Mouse (Mus musculus) neural tube, embryonic 11.5 days (tissue): ENCODE measurements at regions not wholly inside any gene's neighbourhood (a gene's known extent, or its start where the extent isn't known, plus 50 kb on each side); places are given as distances from the start of the nearest gene placed in this dataset.

Source experiments
- ATAC-seq: fragments of 200-750 bp; cut with Nextera tagmentation; 2 replicates; pipeline ENCODE4 v1.8.0; 2017; ENCODE audit warnings: moderate number of reproducible peaks, mild to moderate bottlenecking, moderate TSS enrichment, moderate library complexity; ENCODE audit not compliant: insufficient read depth, low FRiP score, low TSS enrichment
- DNase-seq: peaks from one replicate; pipeline ENCODE4 v3.0.0-alpha.2; 2015; ENCODE audit warnings: low spot score
- H3K27ac ChIP-seq: fragments of 300-500 bp; sonication (generic); 2 replicates; pipeline ENCODE4 v1.5.1; 2014; ENCODE audit warnings: low read depth, mild to moderate bottlenecking, low read length
- H3K27me3 ChIP-seq: fragments of 300-500 bp; sonication (generic); 2 replicates; pipeline ENCODE4 v1.6.1; 2014; ENCODE audit warnings: mild to moderate bottlenecking, low read length, mixed read lengths; ENCODE audit not compliant: control insufficient read depth, insufficient read depth
- H3K36me3 ChIP-seq: fragments of 300-500 bp; sonication (generic); 2 replicates; pipeline ENCODE4 v1.6.1; 2014; ENCODE audit warnings: mild to moderate bottlenecking, low read length, moderate library complexity, mixed read lengths; ENCODE audit not compliant: control insufficient read depth, insufficient read depth
- H3K4me1 ChIP-seq: fragments of 300-500 bp; sonication (generic); 2 replicates; pipeline ENCODE4 v1.6.1; 2014; ENCODE audit warnings: low read length, mixed read lengths; ENCODE audit not compliant: control insufficient read depth, insufficient read depth
- H3K4me2 ChIP-seq: fragments of 300-500 bp; sonication (generic); 2 replicates; pipeline ENCODE4 v1.6.1; 2014; ENCODE audit warnings: low read depth, mild to moderate bottlenecking, moderate library complexity
- H3K4me3 ChIP-seq: fragments of 300-500 bp; sonication (generic); 2 replicates; pipeline ENCODE4 v1.5.1; 2014; ENCODE audit warnings: low read depth, low read length
- H3K9ac ChIP-seq: fragments of 300-500 bp; sonication (generic); 2 replicates; pipeline ENCODE4 v1.6.1; 2014; ENCODE audit warnings: mild to moderate bottlenecking, low read length
- H3K9me3 ChIP-seq: fragments of 300-500 bp; sonication (generic); 2 replicates; pipeline ENCODE4 v1.6.1; 2016; ENCODE audit warnings: low read length; ENCODE audit not compliant: control insufficient read depth
- WGBS: fragments of 180-500 bp; shearing (Covaris S2); extraction: QIAGEN DNeasy Blood & Tissue Kit; methylation state at CpG from one replicate; pipeline ENCODE4 v1.1.7; 2014; 5-methylcytosine and 5-hydroxymethylcytosine counted together

DNA sequence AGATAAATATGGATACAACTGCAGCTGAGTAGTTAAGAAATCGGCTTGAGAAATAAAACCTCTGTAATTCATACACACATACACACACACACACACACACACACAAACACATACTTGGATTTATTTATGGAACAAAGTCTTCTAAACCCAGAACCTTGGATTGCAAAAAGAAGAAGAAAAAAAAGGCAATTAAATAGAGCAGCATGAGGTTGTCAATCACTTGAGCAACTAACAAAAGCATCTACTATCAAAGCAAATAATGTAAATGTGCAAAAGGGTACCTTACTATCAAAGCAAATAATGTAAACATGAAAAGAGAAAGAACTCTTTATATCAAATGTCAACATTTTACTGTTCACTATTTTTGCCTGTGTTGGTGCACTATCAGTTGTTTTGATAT, 826.1 kb upstream of the Nr2f1 start:
- Histone ChIP-seq H3K27ac (no peak overlapping the region), H3K4me2 (no peak overlapping the region), H3K9ac (no peak overlapping the region), H3K4me3 (no peak overlapping the region), H3K9me3 (no peaks in the 10 kb centered on the region), H3K4me1 (no peaks in the 10 kb centered on the region), H3K36me3 (no peaks in the 10 kb centered on the region), H3K27me3 (no peaks in the 10 kb centered on the region)
- ATAC-seq, result no peak
- no peak for DNase-seq
- WGBS, result 81% methylated on average over 1 of the region's 1 CpGs

DNA sequence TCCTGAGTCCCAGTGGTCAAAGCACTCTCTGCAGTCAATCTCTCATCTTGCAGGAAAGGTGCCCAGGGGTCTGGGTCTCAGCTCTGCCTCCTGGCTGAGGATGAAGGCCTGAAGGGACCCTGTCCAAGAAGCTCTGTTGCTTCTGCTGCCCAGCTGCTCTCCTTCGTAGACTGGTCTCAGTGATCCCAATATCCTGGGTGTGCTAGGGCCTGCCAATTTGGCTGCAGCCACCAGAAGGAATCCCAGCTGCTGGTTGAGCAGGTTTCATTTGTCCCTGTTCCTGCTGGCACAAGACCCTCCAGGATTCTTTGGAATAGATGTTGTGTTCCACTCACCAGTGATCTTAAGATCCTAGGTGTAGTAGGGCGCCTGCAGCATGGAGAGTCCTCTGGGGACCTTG, 818.5 kb upstream of the Nr2f1 start:
- Histone ChIP-seq H3K4me1 (no peaks in the 10 kb centered on the region), H3K27me3 (no peaks in the 10 kb centered on the region), H3K36me3 (no peaks in the 10 kb centered on the region), H3K4me2 (no peak overlapping the region), H3K9ac (no peak overlapping the region), H3K27ac (no peak overlapping the region), H3K9me3 (no peaks in the 10 kb centered on the region), H3K4me3 (no peak overlapping the region)
- ATAC-seq, result no peak
- WGBS, result 88% methylated on average over 2 of the region's 2 CpGs
- no peak for DNase-seq

GRCm38 (mm10) chr13:79003313-79003712, 803.8 kb upstream of the Nr2f1 start:
- DNase-seq, result no peak
- Histone ChIP-seq H3K36me3 (no peaks in the 10 kb centered on the region), H3K9ac (no peak overlapping the region), H3K9me3 (no peaks in the 10 kb centered on the region), H3K27ac (no peak overlapping the region), H3K4me1 (no peaks in the 10 kb centered on the region), H3K27me3 (no peaks in the 10 kb centered on the region), H3K4me3 (no peak overlapping the region), H3K4me2 (no peak overlapping the region)
- 90% methylated on average over 1 of the region's 1 CpGs for WGBS
- ATAC-seq, result no peak

- Histone ChIP-seq H3K4me2 (no peak overlapping the region), H3K27me3 (no peaks in the 10 kb centered on the region), H3K27ac (no peak overlapping the region), H3K36me3 (no peaks in the 10 kb centered on the region), H3K9me3 (no peaks in the 10 kb centered on the region), H3K4me1 (no peaks in the 10 kb centered on the region), H3K4me3 (no peak overlapping the region), H3K9ac (no peak overlapping the region)
- DNase-seq, result peak; percentile 27
- 0 out of 2 replicates have a peak, but pooled peaks have one; percentile 41 for ATAC-seq
- 21% methylated on average over 2 of the region's 2 CpGs for WGBS
These were observed 799.3 kb upstream of the Nr2f1 start for GRCm38 (mm10) chr13:78998855-78999254.

GRCm38 (mm10) chr13:78992326-78992725, 792.8 kb upstream of the Nr2f1 start:
- Histone ChIP-seq H3K27me3 (no peaks in the 10 kb centered on the region), H3K4me1 (no peaks in the 10 kb centered on the region), H3K9ac (no peak overlapping the region), H3K4me3 (no peak overlapping the region), H3K4me2 (no peak overlapping the region), H3K27ac (no peak overlapping the region), H3K36me3 (no peaks in the 10 kb centered on the region), H3K9me3 (no peaks in the 10 kb centered on the region)
- ATAC-seq, result no peak
- 83% methylated on average over 3 of the region's 3 CpGs for WGBS
- no peak for DNase-seq

DNA sequence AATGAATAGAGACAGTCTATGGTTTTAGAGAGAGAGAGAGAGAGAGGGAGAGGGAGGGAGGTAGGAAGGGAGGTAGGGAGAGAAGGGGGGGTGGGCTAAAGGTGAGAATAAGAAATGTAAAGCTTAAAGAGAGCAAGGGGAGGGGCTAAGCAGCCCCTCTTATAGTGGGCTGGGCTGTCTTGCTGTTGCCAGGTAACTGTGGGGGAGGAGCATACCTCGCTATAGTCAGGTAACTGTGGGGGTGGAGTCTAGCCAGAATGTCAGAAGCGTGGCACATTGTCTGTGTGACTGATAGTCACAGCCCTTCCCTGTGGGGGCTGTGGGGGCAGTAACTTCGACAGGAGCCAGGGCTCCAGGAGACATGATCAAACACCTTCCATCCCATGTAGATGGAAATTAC, 786.4 kb upstream of the Nr2f1 start:
- DNase-seq (no peak), ATAC-seq (no peak)
- no peaks in the 10 kb centered on the region for H3K36me3 ChIP-seq
- H3K4me3 ChIP-seq, result no peak overlapping the region
- H3K4me2 ChIP-seq, result no peak overlapping the region
- H3K27ac ChIP-seq, result no peak overlapping the region
- H3K9me3 ChIP-seq, result no peaks in the 10 kb centered on the region
- no peaks in the 10 kb centered on the region for H3K4me1 ChIP-seq
- H3K9ac ChIP-seq, result no peak overlapping the region
- no peaks in the 10 kb centered on the region for H3K27me3 ChIP-seq
- 20% methylated on average over 3 of the region's 3 CpGs for WGBS

DNA sequence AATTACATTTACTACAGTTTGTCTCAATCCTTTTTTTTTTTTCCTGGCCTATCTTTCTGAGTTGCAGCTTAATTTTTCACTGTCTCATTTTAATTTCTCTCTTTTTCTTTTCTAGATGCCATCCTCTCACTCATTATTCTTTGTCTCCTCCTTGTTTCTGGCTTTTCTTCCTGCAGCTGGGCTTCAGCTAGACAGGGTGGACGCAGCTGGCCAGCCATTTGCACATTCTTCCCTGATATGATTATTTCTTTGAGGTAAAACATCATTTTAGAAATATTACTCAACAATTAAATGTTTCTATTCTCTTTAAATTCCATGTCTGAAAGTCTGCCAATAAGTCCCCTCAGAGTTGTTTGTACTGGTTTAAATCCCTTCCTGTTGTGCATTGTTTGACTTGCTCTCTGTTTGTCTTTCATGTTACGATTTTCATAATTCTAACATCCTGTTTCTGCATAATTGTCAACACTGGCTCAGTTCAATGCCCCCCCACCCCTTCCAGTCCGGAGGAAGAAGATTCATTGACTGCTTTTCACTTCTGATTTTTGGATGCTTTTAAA, 777.7 kb upstream of the Nr2f1 start:
- Histone ChIP-seq H3K4me1 (no peaks in the 10 kb centered on the region), H3K9ac (no peak overlapping the region), H3K4me3 (no peak overlapping the region), H3K9me3 (no peaks in the 10 kb centered on the region), H3K36me3 (no peaks in the 10 kb centered on the region), H3K27ac (no peak overlapping the region), H3K27me3 (no peaks in the 10 kb centered on the region), H3K4me2 (no peak overlapping the region)
- 84% methylated on average over 3 of the region's 3 CpGs for WGBS
- ATAC-seq (no peak), DNase-seq (no peak)

- no peaks in the 10 kb centered on the region for H3K27me3 ChIP-seq
- 20% methylated on average over 5 of the region's 5 CpGs for WGBS
- DNase-seq, result peak; percentile 26
- peaks cover 14% of the 10 kb centered on the region; the same call in 1 of the 2 replicates for H3K4me1 ChIP-seq
- no peak overlapping the region for H3K4me2 ChIP-seq
- H3K9me3 ChIP-seq, result no peaks in the 10 kb centered on the region
- H3K4me3 ChIP-seq, result no peak overlapping the region
- H3K27ac ChIP-seq, result peak overlapping the region; percentile 35; the same call in 1 of the 2 replicates
- H3K9ac ChIP-seq, result no peak overlapping the region
- ATAC-seq, result no peak
- no peaks in the 10 kb centered on the region for H3K36me3 ChIP-seq
These were observed 738.8 kb upstream of the Nr2f1 start for GRCm38 (mm10) chr13:78938351-78938741.

GRCm38 (mm10) chr13:78937389-78938350, 738.1 kb upstream of the Nr2f1 start:
- Histone ChIP-seq H3K4me1 (peaks cover 14% of the 10 kb centered on the region; the same call in 1 of the 2 replicates), H3K4me2 (no peak overlapping the region), H3K27ac (0 out of 2 replicates have a peak overlapping the region, but pooled peaks have one; percentile 44), H3K4me3 (no peak overlapping the region), H3K9me3 (no peaks in the 10 kb centered on the region), H3K27me3 (no peaks in the 10 kb centered on the region), H3K9ac (no peak overlapping the region), H3K36me3 (no peaks in the 10 kb centered on the region)
- ATAC-seq, result peak; percentile 89
- 44% methylated on average over 7 of the region's 7 CpGs for WGBS
- DNase-seq, result peak; percentile 26
